Mouse (Mus musculus) limb, embryonic 15.5 days (tissue): ENCODE measurements at regions not wholly inside any gene's neighbourhood (a gene's known extent, or its start where the extent isn't known, plus 50 kb on each side); places are given as distances from the start of the nearest gene placed in this dataset.

Experiments used
- ATAC-seq: fragments of 200-750 bp; cut with Nextera tagmentation; 2 replicates; pipeline ENCODE4 v1.8.0; 2017; ENCODE audit warnings: low read depth, moderate TSS enrichment; ENCODE audit not compliant: insufficient number of reproducible peaks, low FRiP score, low TSS enrichment
- H3K27ac ChIP-seq: fragments of 300-500 bp; sonication (generic); 2 replicates; pipeline ENCODE4 v1.5.1; 2015; ENCODE audit warnings: moderate library complexity, mild to moderate bottlenecking, inconsistent platforms
- H3K27me3 ChIP-seq: fragments of 300-500 bp; sonication (generic); 2 replicates; pipeline ENCODE4 v1.6.1; 2015; ENCODE audit warnings: inconsistent platforms
- H3K36me3 ChIP-seq: fragments of 300-500 bp; sonication (generic); 2 replicates; pipeline ENCODE4 v1.6.1; 2015; ENCODE audit warnings: inconsistent platforms
- H3K4me1 ChIP-seq: fragments of 300-500 bp; sonication (generic); 2 replicates; pipeline ENCODE4 v1.6.1; 2015; ENCODE audit warnings: inconsistent platforms
- H3K4me2 ChIP-seq: fragments of 300-500 bp; sonication (generic); 2 replicates; pipeline ENCODE4 v1.6.1; 2015; ENCODE audit warnings: mild to moderate bottlenecking, inconsistent platforms
- H3K4me3 ChIP-seq: fragments of 300-500 bp; sonication (generic); 2 replicates; pipeline ENCODE4 v1.5.1; 2015; ENCODE audit warnings: mild to moderate bottlenecking, inconsistent platforms
- H3K9ac ChIP-seq: fragments of 300-500 bp; sonication (generic); 2 replicates; pipeline ENCODE4 v1.6.1; 2015; ENCODE audit warnings: inconsistent platforms
- H3K9me3 ChIP-seq: fragments of 300-500 bp; sonication (generic); 2 replicates; pipeline ENCODE4 v1.6.1; 2016; ENCODE audit warnings: inconsistent platforms
- WGBS: fragments of 180-500 bp; shearing (Covaris S2); methylation state at CpG from one replicate; pipeline ENCODE4 v1.1.7; 2015; 5-methylcytosine and 5-hydroxymethylcytosine counted together

DNA sequence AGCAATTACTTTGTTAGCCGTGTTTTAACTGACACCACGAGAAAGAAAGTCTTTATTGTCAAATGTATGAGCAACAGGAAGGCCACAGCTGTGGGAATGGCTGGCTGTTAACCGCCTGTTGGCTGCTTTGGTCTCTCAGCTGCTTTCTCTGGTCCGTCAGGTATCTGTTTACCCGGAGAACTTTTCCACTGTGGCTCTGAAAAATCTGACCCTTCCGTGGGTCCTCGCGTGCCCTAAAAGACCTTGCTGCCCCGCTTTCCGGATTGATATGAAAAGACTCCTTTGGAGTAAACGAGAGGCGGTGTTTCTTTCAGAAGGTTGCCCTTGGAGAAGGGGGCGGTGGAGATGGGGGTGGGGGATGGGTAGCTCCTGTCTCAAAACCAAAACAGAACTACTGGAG, 75.9 kb downstream of the Sox14 start:
- Histone ChIP-seq H3K36me3 (no peaks in the 10 kb centered on the region), H3K4me3 (peak overlapping the region; percentile 29), H3K27me3 (peaks cover 6% of the 10 kb centered on the region; the same call in 1 of the 2 replicates), H3K27ac (no peak overlapping the region), H3K9ac (no peak overlapping the region), H3K4me1 (peaks cover 10% of the 10 kb centered on the region), H3K4me2 (peak overlapping the region; percentile 54), H3K9me3 (no peaks in the 10 kb centered on the region)
- no peak for ATAC-seq
- WGBS, result 2% methylated on average over 13 of the region's 13 CpGs

- Histone ChIP-seq H3K9me3 (no peaks in the 10 kb centered on the region), H3K27ac (no peak overlapping the region), H3K4me1 (peaks cover 10% of the 10 kb centered on the region), H3K9ac (no peak overlapping the region), H3K36me3 (no peaks in the 10 kb centered on the region), H3K4me3 (peak overlapping the region; percentile 29), H3K27me3 (peaks cover 6% of the 10 kb centered on the region; the same call in 1 of the 2 replicates), H3K4me2 (peak overlapping the region; percentile 54)
- WGBS, result 5% methylated on average over 16 of the region's 16 CpGs
- no peak for ATAC-seq
Measured at GRCm38 (mm10) chr9:99799387-99800021, 76.5 kb downstream of the Sox14 start.

- no peak overlapping the region for H3K4me2 ChIP-seq
- H3K27ac ChIP-seq, result no peak overlapping the region
- no peak overlapping the region for H3K9ac ChIP-seq
- H3K4me1 ChIP-seq, result peaks cover 10% of the 10 kb centered on the region
- ATAC-seq, result no peak
- H3K27me3 ChIP-seq, result peaks cover 6% of the 10 kb centered on the region; the same call in 1 of the 2 replicates
- H3K36me3 ChIP-seq, result no peaks in the 10 kb centered on the region
- no peak overlapping the region for H3K4me3 ChIP-seq
- no peaks in the 10 kb centered on the region for H3K9me3 ChIP-seq
- 74% methylated on average over 9 of the region's 9 CpGs for WGBS
Measured at GRCm38 (mm10) chr9:99797066-99797770, 78.8 kb downstream of the Sox14 start.

- Histone ChIP-seq H3K9me3 (no peaks in the 10 kb centered on the region), H3K4me2 (no peak overlapping the region), H3K27me3 (no peaks in the 10 kb centered on the region), H3K27ac (no peak overlapping the region), H3K4me1 (no peaks in the 10 kb centered on the region), H3K9ac (no peak overlapping the region), H3K36me3 (no peaks in the 10 kb centered on the region), H3K4me3 (no peak overlapping the region)
- no peak for ATAC-seq
- WGBS, result 64% methylated on average over 7 of the region's 7 CpGs
Measured at GRCm38 (mm10) chr9:99792700-99793099, 75.6 kb upstream of the Cldn18 start.

- Histone ChIP-seq H3K9me3 (no peaks in the 10 kb centered on the region), H3K36me3 (no peaks in the 10 kb centered on the region), H3K9ac (no peak overlapping the region), H3K4me3 (no peak overlapping the region), H3K27ac (no peak overlapping the region), H3K27me3 (no peaks in the 10 kb centered on the region), H3K4me1 (no peaks in the 10 kb centered on the region), H3K4me2 (no peak overlapping the region)
- 72% methylated on average over 7 of the region's 7 CpGs for WGBS
- no peak for ATAC-seq
Measured at GRCm38 (mm10) chr9:99786864-99787263, 69.8 kb upstream of the Cldn18 start.

- Histone ChIP-seq H3K36me3 (no peaks in the 10 kb centered on the region), H3K9me3 (no peaks in the 10 kb centered on the region), H3K27ac (no peak overlapping the region), H3K4me2 (no peak overlapping the region), H3K9ac (no peak overlapping the region), H3K4me3 (no peak overlapping the region), H3K4me1 (no peaks in the 10 kb centered on the region), H3K27me3 (no peaks in the 10 kb centered on the region)
- ATAC-seq, result no peak
- WGBS, result 81% methylated on average over 2 of the region's 2 CpGs
Measured at GRCm38 (mm10) chr9:99783156-99783555, 66.1 kb upstream of the Cldn18 start.

- 37% methylated on average over 7 of the region's 7 CpGs for WGBS
- no peaks in the 10 kb centered on the region for H3K9me3 ChIP-seq
- no peaks in the 10 kb centered on the region for H3K27me3 ChIP-seq
- H3K4me2 ChIP-seq, result no peak overlapping the region
- ATAC-seq, result no peak
- H3K36me3 ChIP-seq, result no peaks in the 10 kb centered on the region
- H3K9ac ChIP-seq, result no peak overlapping the region
- no peak overlapping the region for H3K27ac ChIP-seq
- no peaks in the 10 kb centered on the region for H3K4me1 ChIP-seq
- no peak overlapping the region for H3K4me3 ChIP-seq
Measured at GRCm38 (mm10) chr9:99782364-99783119, 65.5 kb upstream of the Cldn18 start.

- Histone ChIP-seq H3K27ac (no peak overlapping the region), H3K9me3 (no peaks in the 10 kb centered on the region), H3K36me3 (no peaks in the 10 kb centered on the region), H3K27me3 (no peaks in the 10 kb centered on the region), H3K9ac (no peak overlapping the region), H3K4me2 (no peak overlapping the region), H3K4me1 (no peaks in the 10 kb centered on the region), H3K4me3 (no peak overlapping the region)
- WGBS, result 79% methylated on average over 4 of the region's 4 CpGs
- ATAC-seq, result no peak
Measured at GRCm38 (mm10) chr9:99778871-99779270, 61.8 kb upstream of the Cldn18 start.

DNA sequence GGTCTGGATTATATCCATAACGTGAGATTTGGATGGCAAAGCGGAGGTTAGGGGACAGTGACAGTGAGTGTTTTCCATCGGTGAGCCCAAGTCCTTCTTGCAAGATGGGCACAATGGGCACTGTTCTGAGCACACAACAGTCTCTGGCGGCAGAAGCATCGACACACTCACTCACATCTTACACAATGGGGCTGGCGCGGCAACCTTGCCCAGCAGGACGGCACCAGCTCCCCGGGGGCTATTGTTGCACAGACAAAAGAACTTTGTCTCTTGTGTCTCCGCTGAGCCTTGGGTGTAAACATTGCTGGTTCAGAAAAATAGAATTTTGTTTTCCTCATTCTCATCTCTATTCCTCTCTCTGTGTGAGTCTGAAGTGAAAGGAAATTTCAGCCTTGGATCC, 53.6 kb upstream of the Cldn18 start:
- H3K9ac ChIP-seq, result no peak overlapping the region
- H3K9me3 ChIP-seq, result no peaks in the 10 kb centered on the region
- H3K4me2 ChIP-seq, result no peak overlapping the region
- H3K27me3 ChIP-seq, result no peaks in the 10 kb centered on the region
- 35% methylated on average over 10 of the region's 10 CpGs for WGBS
- no peaks in the 10 kb centered on the region for H3K4me1 ChIP-seq
- H3K36me3 ChIP-seq, result no peaks in the 10 kb centered on the region
- H3K4me3 ChIP-seq, result no peak overlapping the region
- no peak overlapping the region for H3K27ac ChIP-seq
- no peak for ATAC-seq
